Mouse (Mus musculus) R1 (cell line): ENCODE data around the gene Klra4.
"Not testable (repeated sequence)": the region's sequence is repeated elsewhere in the genome, so short reads cannot be mapped to it uniquely, and the experiment has no call there.

Experiments used
- DNase-seq: peaks from one replicate; pipeline ENCODE4 v3.0.0-alpha.2; 2018; ENCODE audit warnings: low read depth, low spot score

The Klra4 gene

GRCm38 (mm10) chr6:130067171-130067570 lies at the start of gene Klra4:
TSS of gene Klra4 (minus strand) at chr6:130067271.
- DNase-seq = not testable (repeated sequence)

GRCm38 (mm10) chr6:130110485-130110884 lies 43.4 kb upstream of the Klra4 start:
- no peak for DNase-seq

GRCm38 (mm10) chr6:130102743-130103142 lies 35.7 kb upstream of the Klra4 start:
- not testable (repeated sequence) for DNase-seq

GRCm38 (mm10) chr6:130092336-130092948 lies 25.4 kb upstream of the Klra4 start:
- DNase-seq = no peak

DNA sequence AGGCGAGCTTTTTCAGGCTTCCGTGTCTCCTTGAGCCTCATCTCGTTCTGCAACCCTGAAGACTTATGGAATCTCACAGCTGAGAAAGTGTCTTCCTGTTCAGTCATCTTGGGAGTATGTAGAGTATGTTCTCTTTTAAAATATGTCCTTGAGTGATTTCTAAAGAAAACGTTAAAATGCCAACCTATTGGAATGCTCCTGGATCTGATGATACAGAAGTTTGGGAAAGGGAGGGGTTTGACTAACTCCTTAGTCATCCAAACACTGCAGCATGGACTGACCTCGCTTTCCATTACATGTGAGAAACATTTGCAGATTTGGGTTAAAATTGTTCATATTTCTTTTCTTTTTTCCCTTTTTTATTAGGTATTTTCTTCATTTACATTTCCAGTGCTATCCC lies 1.9 kb downstream of the Klra4 start:
- no peak for DNase-seq

GRCm38 (mm10) chr6:130035146-130035545 lies 31.9 kb downstream of the Klra4 start:
- not testable (repeated sequence) for DNase-seq

DNA sequence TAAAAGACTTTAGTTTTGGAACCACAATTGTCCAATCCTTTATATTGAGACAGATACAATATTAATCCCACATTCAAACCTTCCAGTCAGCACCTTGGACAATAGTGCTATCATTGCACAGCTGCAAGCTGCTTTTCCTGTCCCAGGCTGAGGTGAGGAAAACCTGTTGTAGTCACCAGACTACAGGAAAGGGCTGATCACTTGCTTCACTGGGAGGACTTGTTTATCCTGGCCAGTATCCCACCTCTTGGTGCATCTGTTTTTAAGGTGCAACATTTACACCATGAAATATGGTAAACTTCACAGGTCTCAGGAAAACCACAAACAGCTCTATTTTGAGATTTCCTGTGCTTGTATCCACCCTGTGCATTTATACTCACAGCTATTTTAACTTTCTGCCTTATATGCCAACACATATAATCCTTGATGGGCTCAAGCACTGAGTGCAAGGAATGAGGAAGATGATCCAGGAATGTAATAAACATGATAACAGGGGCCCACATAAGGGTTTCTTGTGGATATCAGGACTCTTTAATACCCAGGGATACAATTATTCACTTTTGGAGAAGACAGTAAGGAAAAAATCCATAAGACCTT lies 35.5 kb downstream of the Klra4 start:
- not testable (repeated sequence) for DNase-seq

DNA sequence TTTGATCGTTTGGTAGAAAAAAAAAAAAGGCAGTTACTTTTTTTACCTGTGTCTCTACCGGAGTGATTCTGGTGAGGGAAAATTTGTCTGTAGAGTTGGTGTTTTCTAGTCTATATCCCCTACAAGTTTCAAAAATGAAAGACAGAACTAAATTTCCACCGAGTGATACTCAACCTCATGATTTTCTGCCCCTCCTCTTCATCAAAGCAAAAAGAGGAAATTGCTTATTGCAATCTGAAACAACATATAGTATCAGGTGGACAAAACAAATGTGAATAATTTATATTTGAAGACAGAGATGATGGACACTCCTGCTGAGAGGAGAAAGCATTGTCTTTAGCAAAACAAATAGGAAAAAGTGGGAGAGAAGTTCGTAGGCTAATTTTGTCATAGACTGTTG lies 40.2 kb downstream of the Klra4 start, which contains the start of gene Klra6:
TSS of gene Klra6 (minus strand) at position 101 of the 400 bp plus-strand sequence.
- DNase-seq = no peak
